Mouse (Mus musculus) lung, adult 2 months (tissue): ENCODE data around the gene Rpl10.

Source experiments
- CTCF ChIP-seq: fragments of 200-500 bp; IDR thresholded peaks from 2 replicates; pipeline ENCODE4 v1.5.1; 2011; ENCODE audit warnings: mild to moderate bottlenecking, low read length, control low read depth; ENCODE audit not compliant: insufficient read depth
- POLR2A ChIP-seq: fragments of 200-500 bp; IDR thresholded peaks from 2 replicates; pipeline ENCODE4 v1.6.1; 2011; ENCODE audit warnings: low read depth, mild to moderate bottlenecking, control low read depth, low read length, borderline replicate concordance; ENCODE audit errors: extremely low read depth

- TF ChIP-seq POLR2A, result no peak
- no peak for TF ChIP-seq CTCF
Measured at GRCm38 (mm10) chrX:74298348-74298747, 27.7 kb downstream of the Rpl10 start.
